Mouse (Mus musculus) small intestine, adult 2 months (tissue): ENCODE measurements at regions not wholly inside any gene's neighbourhood (a gene's known extent, or its start where the extent isn't known, plus 50 kb on each side); places are given as distances from the start of the nearest gene placed in this dataset.

Source experiments
- CTCF ChIP-seq: fragments of 200-500 bp; IDR thresholded peaks from 2 replicates; pipeline ENCODE4 v1.5.1; 2012; ENCODE audit warnings: low read depth, mild to moderate bottlenecking, control low read depth, inconsistent platforms, low read length, moderate library complexity, mixed read lengths; ENCODE audit not compliant: insufficient replicate concordance, insufficient read length; ENCODE audit errors: extremely low read depth
- POLR2A ChIP-seq: fragments of 200-500 bp; IDR thresholded peaks from 2 replicates; pipeline ENCODE4 v1.6.1; 2012; ENCODE audit warnings: low read depth, mild to moderate bottlenecking, control low read depth, inconsistent platforms, low read length, moderate library complexity

DNA sequence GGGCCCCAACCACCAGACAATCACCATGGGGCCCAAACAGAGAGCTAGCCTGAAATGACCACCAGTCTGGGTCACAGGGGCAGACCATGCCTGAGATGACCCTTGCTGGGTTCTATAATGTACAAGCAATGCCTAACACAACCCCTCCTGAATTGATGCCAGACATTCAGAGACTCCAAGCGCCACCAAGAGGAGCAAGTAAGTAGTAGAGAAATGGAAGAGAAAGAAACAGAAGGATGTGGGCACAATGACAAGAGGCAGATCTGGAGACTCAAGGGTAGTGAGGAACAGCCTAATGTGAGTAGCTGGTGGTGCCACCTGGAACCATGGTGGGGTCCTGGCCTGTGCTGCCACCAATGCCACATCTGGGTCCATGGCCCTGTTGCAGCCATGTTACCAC lies 566.6 kb upstream of the Adamts9 start:
- TF ChIP-seq POLR2A (no peak), CTCF (no peak)
